Mouse (Mus musculus) lung, postnatal 0 days (tissue): Measurements from ENCODE around the gene Fcor.

Source experiments
- CTCF ChIP-seq: IDR thresholded peaks from 2 replicates; pipeline ENCODE4 v1.5.1; 2016; ENCODE audit warnings: antibody characterized with exemption, mild to moderate bottlenecking
- EP300 ChIP-seq: IDR thresholded peaks from 2 replicates; pipeline ENCODE4 v1.6.1; 2016; ENCODE audit warnings: antibody characterized with exemption, mild to moderate bottlenecking, control low read depth

GRCm38 (mm10) chr8:3717321-3717954, 45.3 kb upstream of the Fcor start:
- no peak for TF ChIP-seq CTCF
- no peak for TF ChIP-seq EP300
